Mouse (Mus musculus): ENCODE measurements around the gene Rad51d.
"Not testable (repeated sequence)": the region's sequence is repeated elsewhere in the genome, so short reads cannot be mapped to it uniquely, and the experiment has no call there.

Rad51d gene

DNA sequence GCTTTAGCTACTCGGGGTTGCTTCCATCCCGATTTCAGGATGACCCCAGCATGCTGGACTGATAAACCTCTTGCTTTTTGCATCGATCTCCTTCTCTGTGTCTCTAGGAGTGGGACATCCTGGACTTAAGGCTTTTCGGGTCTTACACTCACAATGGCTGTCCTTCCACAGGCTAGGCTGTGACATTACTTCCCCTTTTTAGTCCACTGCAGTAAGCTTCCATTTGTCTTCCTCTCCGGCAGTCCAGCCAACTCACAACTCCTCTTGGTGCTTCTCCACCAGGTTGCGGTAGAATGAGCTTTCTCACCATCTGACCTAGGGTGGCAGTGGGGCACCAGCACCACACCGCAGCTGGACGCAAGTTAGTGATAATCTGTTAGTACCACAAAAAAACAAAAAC is 56.5 kb downstream of the Rad51d start:
- Histone ChIP-seq H3K27me3 (ENCODE audit: insufficient read depth, low read length) (no peaks in the 10 kb centered on the region), H3K9me3 (ENCODE audit: low read length) (no peaks in the 10 kb centered on the region), H3K36me3 (ENCODE audit: insufficient read depth, low read length) (peaks cover 2% of the 10 kb centered on the region; the same call in 1 of the 2 replicates), H3K4me3 (replicated peaks; ENCODE audit: low read length) (no peak overlapping the region), H3K4me1 (replicated peaks; ENCODE audit: low read depth, low read length) (peaks cover 72% of the 10 kb centered on the region)
- TF ChIP-seq CTCF (conservative IDR thresholded peaks at IDR 0.05; ENCODE audit: low read length), result no peak
- TF ChIP-seq POU5F1 (IDR thresholded peaks at IDR 0.05; ENCODE audit: borderline replicate concordance, low read length), result no peak

DNA sequence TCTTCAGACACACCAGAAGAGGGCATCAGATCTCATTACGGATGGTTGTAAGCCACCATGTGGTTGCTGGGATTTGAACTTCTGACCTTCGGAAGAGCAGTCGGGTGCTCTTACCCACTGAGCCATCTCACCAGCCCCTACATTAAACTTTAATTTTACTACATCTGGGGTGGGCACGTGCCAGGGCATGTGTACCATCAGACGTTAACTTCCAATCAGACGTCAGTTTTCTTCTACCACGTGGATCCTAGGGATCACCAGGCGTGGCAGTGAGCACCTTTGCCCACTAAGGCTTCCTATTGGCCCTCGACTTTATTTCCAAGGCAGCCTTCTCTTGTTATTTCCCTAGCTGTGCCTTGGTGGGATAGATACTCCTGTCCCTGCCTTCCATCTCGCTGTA is 58.0 kb downstream of the Rad51d start:
- H3K27me3 ChIP-seq (ENCODE audit: insufficient read depth, low read length); H3K36me3 ChIP-seq (ENCODE audit: insufficient read depth, low read length); H3K4me3 ChIP-seq (replicated peaks; ENCODE audit: low read length); H3K9me3 ChIP-seq (ENCODE audit: low read length): not testable (repeated sequence)
- peaks cover 68% of the 10 kb centered on the region for H3K4me1 ChIP-seq (replicated peaks; ENCODE audit: low read depth, low read length)

DNA sequence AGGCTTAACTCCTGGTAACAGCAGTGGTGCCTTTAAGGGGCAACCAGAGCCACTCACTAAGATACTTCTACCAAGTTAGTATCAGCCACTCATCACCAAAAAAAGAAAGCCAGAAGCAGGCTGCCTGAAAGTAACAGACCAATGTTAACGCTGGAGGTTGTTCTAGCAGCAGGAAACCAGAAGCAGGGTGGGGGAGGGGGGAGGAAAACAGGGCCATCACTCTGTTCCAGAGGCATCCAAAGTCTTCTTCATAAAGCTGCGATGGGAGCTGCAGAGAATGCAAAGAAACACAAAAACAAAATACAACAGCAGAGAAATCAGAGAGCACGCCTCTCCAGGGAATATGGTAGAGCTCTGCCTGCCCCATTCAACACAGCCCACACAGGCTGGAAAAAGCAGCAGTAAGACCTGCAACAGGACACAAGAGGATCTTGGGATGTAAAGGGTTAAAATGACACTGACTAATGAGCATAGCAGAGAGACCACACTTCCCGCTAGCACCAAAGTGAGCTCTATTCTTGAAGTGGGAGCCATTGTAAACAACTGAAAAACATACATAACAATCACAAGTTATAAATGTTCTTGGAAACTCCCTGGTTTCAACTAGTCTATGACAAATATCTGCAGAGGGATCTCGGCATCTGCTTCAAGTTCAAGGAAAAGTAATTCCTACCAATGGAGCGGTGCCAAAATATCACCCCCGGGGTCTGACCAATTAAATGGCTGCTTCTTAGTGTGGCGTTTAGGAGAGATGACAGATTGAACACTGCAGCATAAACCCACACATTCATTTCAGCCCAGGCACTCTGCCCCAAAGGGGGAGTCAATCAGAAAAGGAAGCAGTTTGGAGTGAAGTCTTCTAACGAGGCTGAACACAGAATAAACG is 59.2 kb downstream of the Rad51d start:
- TF ChIP-seq NANOG (IDR thresholded peaks at IDR 0.05; ENCODE audit: borderline replicate concordance, low read length) (no peak), POU5F1 (IDR thresholded peaks at IDR 0.05; ENCODE audit: borderline replicate concordance, low read length) (no peak)
- H3K27me3 ChIP-seq (ENCODE audit: insufficient read depth, low read length), result no peaks in the 10 kb centered on the region

DNA sequence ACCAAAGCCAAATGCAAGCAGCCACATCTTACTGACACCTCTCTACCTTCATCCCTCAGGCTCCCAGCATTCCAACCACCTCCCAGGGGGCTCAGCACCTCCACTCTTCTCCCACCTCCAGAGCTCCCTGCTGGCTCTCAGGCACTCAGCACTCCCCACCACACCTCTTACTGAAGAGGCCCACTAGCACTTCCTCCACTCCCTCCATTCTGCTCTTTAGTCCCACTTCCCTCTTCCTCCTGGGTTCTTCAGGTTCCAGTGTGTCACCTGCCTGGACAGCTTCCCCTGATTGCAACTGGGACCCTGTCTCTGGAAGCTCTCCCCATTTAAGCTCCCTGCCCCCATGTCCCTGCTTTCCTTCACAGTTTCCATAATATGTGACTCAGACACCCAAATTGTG is 63.6 kb downstream of the Rad51d start:
- peaks cover 82% of the 10 kb centered on the region for H3K4me1 ChIP-seq (replicated peaks; ENCODE audit: low read depth, low read length)
- H3K36me3 ChIP-seq (ENCODE audit: insufficient read depth, low read length), result no peaks in the 10 kb centered on the region
- TF ChIP-seq NANOG (IDR thresholded peaks at IDR 0.05; ENCODE audit: borderline replicate concordance, low read length), result no peak
- no peak for TF ChIP-seq CTCF (conservative IDR thresholded peaks at IDR 0.05; ENCODE audit: low read length)
- H3K9me3 ChIP-seq (ENCODE audit: low read length), result no peaks in the 10 kb centered on the region
- H3K4me3 ChIP-seq (replicated peaks; ENCODE audit: low read length), result no peak overlapping the region
- H3K27me3 ChIP-seq (ENCODE audit: insufficient read depth, low read length), result no peaks in the 10 kb centered on the region

More for the DNA sequence above, 59.2 kb downstream of the Rad51d start:
- Histone ChIP-seq H3K36me3 (ENCODE audit: insufficient read depth, low read length) (peaks cover 2% of the 10 kb centered on the region; the same call in 1 of the 2 replicates), H3K4me1 (replicated peaks; ENCODE audit: low read depth, low read length) (peaks cover 67% of the 10 kb centered on the region), H3K4me3 (replicated peaks; ENCODE audit: low read length) (no peak overlapping the region), H3K9me3 (ENCODE audit: low read length) (no peaks in the 10 kb centered on the region)
